Mouse (Mus musculus) embryo, embryonic 11.5 days (tissue): Measurements from ENCODE around the gene Tle4.
"Not testable (repeated sequence)": the region's sequence is repeated elsewhere in the genome, so short reads cannot be mapped to it uniquely, and the experiment has no call there.

Source experiments
- DNase-seq: peaks from one replicate; pipeline ENCODE4 v3.0.0-alpha.2; 2012; ENCODE audit warnings: low read depth, low spot score

The Tle4 gene

DNA sequence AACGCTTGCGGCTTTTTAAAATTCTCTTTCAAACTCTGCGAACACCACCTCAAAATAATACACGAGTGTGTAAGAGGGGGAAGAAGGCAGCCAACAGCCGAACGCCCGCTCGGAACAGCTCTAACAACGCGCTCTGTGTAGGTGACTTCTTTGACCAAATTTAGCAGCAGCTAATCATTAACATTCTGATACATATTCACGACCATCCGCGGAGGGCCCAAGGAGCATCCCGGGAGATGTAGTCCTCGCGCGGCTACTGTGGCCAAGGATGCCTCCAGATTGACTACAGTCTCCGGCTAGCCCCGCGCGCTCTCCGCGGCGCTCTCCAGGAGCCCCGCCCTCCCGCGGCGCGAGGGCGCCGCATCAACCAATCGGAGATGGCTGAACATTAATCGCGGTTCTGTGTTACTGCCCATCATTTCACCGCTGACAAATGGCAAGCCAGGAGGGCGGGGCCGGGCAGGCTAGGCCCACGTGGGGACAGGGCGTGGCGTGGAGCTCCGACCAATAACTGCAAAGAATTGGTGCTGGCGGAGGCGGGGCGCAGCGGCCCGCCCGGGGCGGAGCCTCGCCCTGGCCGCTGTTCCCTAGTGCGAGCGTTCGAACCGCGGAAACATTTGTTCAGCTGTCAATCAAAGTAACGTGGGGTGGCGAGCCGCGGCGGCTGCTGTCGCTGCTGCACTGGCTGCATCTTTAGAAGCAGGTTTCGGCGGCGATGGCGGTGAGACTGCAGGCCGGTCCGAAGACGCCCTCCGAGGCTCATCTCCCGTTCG, at the start of gene Tle4:
Tle4 (minus strand) TSS at position 135 of the 773 bp plus-strand sequence.
- peak; percentile 100 for DNase-seq

DNA sequence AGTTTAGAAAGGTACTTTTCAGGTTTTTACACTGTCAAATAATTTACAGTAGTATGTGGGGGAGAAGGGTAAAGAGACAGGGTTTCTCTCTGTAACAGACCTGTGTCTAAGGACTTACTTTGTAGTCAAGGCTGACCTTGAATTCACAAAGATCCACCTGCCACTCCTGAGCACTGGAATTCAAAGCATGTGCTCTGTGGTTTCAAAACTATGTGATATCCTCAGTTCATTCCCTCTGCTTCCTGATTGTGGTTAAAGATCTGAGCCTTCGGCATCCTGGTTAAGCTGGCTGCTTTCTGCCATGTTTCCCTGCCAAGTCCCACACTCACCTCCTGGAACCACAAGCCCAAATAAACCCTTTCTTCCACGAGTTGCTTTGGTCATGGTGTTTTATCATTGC, 47.8 kb upstream of the Tle4 start:
- DNase-seq = no peak

DNA sequence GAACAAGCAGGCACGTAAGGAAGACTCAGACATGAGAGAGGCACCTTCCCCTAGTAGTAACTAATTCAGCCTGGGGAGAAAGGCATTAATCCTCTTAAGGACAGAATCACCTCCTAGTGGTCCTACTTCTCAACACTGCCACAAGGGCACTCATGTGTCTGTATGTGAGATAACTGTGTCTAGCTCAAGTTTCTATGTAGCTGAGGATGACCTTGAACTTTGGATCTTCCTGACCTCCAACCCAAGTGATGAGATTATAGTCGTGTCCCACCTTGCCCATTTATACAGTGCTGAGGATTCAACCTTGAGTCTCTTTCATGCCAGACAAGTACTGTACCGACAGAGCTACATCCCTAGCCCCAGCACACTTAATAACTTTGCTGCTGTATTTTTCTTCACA, 46.9 kb upstream of the Tle4 start:
- no peak for DNase-seq

DNA sequence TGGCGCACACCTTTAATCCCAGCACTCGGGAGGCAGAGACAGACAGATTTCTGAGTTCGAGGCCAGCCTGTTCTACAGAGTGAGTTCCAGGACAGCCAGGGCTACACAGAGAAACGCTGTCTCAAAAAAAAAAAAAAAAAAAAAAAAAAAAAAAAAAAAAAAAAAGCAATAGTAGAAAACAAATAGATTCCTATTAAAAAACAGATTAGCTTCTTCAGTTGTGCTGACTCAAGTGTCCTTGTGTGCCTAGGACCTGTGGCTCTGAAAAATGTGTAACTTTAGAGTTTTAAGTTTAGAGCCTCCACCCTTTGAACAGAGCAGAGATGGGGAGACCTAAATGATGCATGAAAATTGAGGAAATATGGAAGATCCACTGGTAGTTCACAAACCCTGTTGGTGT, 45.2 kb upstream of the Tle4 start:
- not testable (repeated sequence) for DNase-seq

DNA sequence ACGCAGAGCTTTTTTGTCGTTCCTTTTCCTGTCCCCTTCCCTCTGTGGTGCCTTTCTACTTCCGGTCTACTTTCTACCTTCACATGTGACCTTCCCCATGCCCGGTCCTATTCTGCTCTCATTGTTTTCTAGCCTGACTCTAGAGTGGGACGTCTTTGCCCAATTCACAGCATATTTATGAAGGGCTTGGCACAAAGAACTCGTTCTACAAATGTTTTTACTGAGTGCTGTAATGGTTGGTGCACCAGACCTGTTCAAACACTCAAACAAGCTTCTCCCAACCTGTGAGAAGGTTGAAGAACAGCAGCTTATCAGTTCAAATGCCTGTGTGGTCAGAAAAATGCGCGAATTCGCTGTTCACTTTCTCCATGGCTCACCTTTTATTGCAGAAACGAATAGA, 44.8 kb upstream of the Tle4 start:
- DNase-seq = no peak

DNA sequence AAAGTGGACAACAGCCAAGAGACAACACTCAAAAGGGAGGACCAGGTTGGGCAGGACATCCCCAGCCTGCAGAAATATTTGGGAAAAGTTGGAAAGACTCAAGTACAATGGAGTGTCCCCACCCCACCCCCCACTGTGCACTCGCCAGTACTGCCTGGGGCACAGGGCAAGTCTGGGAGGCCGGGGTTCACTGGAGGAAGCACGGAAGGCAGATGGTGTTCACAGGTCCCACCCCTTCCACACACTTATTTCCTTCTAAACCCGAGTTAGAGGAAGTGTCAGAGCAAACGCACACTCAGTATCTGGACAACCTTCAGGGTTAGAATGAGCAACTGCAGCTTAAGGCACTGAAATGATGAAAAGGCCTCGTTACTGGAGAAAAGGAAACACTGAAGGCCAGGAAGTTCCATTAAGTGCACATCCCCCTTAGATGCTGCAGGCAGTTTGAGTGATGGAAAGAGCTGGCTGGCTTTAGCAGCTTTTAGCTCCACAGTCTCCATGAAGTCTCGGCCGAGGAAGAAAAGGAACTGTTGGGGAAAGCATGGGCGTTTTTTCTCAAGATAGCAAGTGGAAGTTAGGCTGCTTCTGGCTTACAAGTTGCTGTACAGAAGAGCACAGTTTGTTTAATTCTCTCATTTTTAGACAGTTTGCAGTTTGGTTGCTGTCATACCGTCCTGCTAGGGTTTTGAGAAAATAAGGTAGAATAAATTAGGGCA, 37.5 kb upstream of the Tle4 start:
- DNase-seq = no peak

DNA sequence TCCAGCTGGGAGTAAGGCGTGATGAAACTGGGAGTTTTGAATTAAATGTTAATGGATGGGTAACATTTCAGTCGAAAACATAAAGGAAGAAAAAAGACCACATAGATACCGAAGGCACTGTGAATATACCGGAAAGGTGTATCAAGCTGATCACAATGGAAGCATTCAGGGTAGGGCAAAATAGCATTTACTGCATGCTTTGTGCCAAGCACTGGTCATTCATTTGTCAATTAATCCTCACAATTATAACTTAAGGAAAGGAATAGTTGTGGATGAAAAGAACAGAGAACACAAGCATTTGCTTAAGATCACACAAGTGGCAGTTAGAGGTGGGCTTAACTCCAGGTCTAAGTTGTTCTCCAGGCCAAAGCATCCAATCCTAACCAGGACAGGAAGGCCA, 25.5 kb upstream of the Tle4 start:
- DNase-seq = no peak

DNA sequence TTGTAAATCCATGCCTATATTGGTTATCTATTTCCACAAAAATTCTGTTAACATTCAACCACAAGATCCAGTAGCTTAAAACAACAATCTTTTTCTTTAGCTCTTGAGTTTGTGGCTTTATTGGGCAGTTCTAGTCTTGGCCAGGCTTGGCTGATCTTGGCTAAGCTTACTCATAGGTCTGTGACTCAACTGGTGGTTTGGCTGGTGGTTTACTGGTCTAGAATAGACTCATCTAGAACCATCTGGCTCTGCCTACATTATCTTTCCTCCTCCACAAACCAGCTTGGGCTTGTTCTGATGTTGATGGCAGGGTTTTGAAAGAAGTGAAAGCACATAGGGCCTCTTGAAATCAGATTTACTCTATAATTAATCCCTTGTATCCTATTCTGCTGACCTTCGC, 22.7 kb upstream of the Tle4 start:
- DNase-seq = no peak

DNA sequence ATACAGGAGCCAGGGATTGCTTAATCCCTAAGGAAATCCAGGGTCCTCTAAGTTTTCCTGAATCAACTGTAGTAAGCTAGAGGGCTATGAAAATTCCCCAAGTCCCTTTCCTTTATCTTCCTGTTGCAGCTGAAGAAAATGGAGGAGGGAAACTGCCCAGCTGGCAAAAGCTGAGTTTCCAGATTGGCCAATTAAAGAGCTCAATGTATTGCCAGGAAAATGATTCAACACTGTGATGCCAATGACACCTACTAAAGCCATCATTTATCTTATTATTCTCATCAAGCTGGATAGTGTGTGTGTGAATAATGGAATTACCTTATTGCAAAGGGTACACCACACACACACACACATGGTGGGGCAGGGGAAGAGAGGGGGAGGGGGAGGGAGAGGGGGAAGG, 22.0 kb upstream of the Tle4 start:
- DNase-seq = no peak

DNA sequence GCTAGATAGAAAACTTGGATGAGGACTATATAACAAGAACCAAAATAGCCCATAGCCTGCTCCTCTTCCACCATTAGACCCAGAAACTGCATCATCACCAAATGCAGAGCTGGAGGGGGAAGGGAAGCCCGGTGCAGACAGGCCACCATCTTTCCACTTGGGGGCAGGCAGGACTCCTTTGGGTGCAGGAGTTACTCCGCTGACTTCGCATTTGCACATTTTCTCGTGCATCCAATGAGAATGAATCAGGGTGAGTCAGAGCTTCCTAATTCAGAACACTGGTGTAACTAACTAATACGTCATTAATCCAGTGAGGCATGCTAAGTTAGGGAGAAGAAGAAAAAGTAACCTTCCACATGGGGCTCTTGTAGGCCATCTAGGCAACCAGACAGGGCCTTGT, 17.0 kb upstream of the Tle4 start:
- no peak for DNase-seq

DNA sequence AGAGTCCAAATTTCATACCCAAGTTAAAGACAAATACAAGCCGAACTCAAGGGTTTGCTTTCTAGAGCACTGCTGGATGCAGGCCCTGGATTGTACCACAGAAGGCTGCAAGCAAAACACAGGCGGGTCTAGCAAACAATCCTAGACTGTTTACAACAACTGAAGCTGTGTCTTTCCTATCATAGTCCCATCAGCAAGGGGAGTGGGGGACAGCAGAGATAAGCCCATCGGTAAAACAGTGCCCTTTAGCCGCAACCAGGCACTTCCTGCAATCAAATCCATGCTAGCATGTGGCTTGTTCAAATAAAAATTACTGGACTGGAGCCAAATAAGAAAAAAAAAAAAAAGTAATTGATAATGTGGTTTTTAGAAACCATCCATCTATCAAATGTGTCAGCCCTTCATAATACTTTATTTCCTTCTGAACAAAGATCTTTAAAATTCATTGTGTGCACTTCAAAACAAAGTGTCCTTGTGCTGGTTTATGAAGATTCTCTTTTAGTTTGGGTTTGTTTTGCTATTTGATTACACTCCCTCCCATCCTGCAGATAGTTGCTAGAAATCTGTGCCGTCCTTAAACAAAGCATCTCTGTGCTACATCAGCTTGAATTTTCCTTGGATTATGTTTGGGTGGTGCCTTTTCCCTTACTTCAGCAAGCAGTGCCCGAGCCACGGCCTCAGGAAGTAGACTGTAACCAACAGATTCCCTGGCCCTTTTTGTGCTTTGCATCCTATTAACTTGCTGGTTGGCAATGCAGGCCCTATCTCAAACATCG, 12.9 kb upstream of the Tle4 start:
- DNase-seq = no peak

DNA sequence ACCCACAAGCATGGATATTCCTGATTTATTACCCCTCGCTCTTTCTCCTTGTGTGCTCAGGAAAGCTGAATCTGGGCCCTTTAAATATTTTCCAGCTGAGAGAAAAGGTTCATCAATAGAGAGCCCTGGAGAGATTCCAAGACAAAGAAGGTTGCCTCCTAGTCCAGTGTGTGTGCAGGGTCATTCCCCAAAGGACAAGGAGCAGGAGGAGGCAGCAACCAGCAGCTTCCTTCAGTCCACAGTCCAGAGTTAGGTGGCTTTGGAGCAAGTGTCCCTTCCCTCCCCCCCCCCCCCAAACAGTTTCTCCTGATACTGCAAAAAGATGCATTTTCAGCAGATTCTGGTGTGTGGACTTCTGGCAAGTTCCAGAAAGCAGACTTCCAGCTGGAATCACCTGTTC, 3.0 kb upstream of the Tle4 start:
- no peak for DNase-seq

DNA sequence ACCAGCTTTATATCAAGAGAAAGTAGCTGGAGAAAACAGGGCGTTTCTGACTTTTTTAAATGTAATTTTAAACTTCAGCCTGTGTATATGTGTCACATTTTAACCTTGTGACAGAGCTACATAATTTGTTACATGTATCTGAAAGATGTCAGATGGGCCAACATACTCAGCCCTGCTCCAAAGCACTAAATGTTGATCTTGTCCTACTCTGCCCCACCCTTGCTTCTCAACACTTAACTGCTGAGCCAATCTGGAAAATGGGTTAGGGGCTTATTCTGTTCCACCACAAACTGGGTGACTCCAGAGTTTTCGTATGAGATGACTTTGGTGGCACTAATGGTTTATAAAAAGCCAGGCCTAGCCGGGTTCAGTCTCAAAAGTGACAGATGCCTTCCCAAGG, 2.5 kb upstream of the Tle4 start:
- no peak for DNase-seq

DNA sequence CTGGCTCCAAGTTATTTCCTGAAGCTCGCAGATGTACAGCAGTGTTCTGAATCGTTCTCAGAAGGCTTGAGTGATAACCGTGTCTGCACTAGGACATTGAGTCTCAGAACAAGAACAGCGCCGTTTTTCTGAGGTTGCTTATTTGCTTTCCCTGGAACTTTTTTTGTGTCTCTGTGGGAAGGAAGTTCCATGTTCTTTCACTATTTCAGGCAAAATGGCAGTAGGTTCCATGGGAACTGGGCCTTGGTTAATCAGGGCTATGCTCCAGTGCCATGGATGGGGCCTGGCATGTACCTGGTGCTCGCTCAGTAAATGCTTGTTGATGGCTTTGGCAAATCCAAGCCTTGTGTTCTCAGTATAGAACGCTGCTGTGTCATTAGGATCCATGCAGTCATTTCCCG, 2.0 kb upstream of the Tle4 start:
- no peak for DNase-seq

DNA sequence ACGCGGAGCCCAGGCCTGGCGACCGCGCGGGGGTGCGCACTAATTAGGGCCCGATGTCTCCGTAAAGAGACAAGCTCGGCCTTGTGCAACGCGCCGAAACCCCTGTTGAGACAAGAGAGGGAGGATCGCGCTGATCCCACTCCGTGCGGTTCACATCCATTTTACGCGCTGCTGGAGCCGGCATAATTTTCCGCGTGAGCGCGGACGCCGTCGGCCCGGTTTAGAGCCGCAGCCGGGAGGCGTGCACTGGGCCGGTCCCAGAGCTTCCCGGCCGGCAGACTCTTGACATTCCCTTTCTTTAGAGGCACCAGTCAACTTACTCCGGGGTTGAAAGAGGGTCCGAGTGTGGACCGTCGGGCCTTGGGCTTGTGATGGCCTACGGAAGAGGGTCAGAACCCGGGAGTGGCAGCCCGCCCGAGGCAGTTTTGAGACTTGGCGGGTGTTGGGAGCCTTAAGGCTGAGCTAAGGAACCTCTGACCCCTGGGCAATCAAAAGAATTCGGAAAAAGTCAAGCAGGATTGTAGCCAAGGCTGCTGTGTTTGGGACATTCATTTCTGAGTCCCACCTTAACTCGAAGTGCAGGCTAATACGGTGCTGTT, 938 bp upstream of the Tle4 start:
- DNase-seq = no peak

DNA sequence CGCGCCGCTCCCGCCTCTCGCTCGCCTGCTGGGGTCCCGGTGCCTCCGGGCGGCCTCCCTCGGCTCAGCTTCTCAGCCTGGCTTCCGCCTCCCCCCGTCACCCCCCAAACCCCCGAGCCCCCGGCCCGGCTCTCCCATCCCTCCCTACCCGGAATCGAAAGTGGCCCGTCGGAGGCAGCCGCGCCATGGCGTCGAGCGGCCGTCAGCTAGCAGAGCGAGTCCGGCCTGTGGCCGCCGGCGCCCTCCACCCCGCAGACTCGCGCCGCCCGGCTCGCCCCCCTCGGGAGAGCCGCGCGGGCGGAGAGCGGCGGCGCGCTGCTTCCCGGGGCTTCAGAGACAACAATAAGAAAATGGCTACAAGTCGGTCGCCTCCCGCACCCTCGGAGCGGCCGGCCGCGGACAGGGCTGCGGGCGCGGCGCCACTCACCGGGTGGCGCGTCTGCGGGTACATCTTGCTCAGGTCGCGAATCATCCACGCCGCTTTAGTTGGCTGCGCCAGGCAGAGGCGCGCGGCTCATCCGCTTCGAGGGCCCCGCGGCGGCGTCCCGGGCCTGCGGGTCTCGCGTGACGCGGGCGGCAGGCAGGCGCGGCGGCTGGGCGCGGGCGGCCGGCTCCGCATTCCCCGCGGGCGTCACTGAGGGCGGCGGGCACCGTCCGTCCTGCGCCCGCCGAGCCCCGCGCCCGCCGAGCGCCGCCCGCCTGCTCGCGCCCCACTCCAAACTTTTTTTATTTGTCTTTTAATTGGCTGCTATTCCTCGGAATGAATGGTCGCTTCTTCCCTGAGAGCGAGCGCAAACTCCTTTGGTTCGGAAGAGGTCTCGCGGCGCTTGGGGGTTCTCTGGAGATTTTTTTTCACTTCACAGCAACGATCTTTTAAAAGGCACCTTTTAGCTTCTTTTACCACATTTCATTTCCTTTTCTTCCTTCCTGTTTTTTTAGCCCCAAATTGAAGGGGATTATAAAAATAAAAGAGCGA, 622 bp downstream of the Tle4 start:
- no peak for DNase-seq

DNA sequence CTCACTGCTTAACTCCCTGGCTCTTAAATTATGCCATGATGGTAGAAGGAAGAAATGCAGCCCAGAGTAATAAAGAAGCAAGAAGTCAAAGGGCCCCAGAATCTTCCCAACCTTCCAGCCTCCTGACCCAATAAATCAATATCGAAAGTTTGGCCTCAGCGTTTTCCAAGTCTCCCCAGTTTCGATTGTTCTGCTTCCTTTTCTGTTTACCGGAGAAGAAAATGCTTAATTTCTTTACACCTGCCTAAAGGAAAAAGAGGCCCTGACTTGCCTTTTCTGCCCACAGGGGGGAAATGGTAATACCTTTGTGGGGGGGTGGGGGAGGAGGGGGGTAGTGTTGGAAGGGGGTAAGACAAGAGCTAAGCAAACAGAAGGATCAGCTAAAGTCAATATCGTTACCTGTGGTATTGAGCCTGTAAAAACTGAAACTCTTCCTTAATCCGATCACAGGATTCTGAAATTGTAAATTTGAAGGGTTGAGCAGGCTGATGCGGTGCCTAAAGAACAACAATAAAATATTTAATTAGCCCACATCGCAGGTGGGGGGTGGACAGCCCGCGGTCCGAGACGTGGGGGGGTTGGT, 1.4 kb downstream of the Tle4 start:
- no peak for DNase-seq

DNA sequence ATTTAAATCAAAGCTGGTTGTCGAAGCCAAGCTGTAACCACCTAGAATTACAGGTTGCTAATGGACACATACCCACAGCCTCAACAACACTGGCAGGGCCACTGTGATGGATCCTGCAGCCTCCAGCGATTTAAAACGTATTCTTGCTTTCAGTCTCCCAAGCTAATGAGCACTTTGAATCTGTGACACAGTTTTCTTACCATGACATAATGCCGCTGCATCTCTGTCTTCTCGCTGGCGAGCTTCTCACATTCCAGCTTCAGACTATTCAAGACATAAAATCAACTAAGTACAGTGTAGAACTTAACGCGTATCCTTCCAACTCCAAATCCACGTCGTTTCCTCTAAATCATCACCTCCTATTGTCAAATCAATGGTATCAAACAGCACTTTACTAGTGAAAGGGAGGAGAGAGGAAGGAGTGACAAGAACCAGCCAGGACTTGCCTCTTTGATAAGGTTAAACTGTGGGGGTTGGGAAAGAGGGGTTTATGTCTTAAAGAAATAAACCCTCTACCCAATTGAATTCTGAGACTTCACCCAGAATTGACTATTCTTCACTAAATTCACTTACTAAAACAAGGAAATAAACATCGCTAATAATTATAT, 2.4 kb downstream of the Tle4 start:
- DNase-seq = no peak

DNA sequence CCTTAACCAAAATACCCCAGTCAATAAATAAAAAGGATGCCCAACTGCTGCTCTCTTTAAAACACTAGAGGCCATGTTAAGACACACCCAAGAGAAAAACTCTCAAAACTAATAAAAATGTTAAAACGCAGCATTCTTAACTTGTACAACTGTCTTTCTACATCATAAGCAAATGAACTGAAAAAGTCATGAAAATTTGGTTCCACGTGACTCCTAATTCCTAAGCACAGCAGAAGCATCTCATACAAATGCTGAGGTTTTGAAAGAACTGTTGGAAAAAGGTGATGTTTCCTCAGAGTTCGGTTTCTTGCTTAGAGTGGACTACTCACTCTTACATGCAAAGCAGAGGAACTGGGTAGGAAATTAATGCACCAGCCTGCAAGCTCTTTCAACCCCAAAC, 3.3 kb downstream of the Tle4 start:
- DNase-seq = no peak

DNA sequence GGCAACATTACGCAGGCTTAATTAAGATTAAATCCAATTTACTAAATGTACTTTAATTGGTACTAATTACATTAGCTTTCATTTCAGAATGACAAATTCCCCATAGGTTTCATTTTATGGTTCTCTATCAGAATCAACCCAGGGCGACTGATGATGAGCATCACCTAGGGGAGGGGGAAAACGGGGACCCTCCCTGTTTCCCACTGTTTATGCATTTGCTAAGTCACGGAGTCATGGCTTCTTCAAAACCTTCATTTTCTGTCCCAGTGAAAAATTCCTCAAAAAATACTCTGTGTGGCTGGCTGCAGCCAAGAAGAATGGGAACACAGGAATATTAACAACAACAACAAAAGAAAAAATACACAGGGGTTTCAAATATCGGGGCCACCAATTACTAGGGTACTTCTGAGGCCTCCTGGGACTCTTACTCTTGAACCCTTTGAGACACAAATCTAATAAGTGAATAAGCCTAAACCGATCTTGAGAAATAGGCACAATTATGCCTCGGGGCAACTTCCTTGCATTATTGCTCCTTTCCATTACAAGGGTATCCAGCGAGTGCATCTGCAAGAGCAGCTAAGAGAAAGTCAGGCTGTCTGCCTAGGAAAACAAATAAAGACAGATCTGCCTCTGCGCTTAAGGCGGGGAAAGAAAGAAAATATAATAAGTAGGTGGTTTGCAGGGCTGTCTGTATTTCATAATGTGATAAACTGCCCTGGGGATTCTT, 5.9 kb downstream of the Tle4 start:
- no peak for DNase-seq
